Mouse (Mus musculus): Measurements from ENCODE around the gene Abcc6. TPM values are rescaled to one million over a fixed set of nuclear protein-coding genes. Genes with fewer than 3 reads are reported as not detected.

Gene Abcc6
- total and polyA plus RNA-seq, 2 experiments from 2014 or later = not detected

GRCm38 (mm10) chr7:46028681-46029080 lies 1.4 kb downstream of the Abcc6 start:
- no peaks in the 10 kb centered on the region for H3K27me3 ChIP-seq (ENCODE audit: control insufficient read depth, insufficient read depth, low read length)
- WGBS = 85% methylated on average over 10 of the region's 10 CpGs
- no peak overlapping the region for H3K9ac ChIP-seq (replicated peaks; ENCODE audit: low read depth, low read length)
- no peak for TF ChIP-seq EP300 (IDR thresholded peaks at IDR 0.05; ENCODE audit: low read depth)
- no peak for TF ChIP-seq CTCF (IDR thresholded peaks at IDR 0.05; ENCODE audit: low read depth)
- H3K36me3 ChIP-seq (replicated peaks; ENCODE audit: control insufficient read depth, insufficient read depth, low read length) = no peaks in the 10 kb centered on the region
- no peak overlapping the region for H3K27ac ChIP-seq (ENCODE audit: low read depth)
- no peaks in the 10 kb centered on the region for H3K4me1 ChIP-seq (ENCODE audit: control insufficient read depth, insufficient read depth)
- no peak overlapping the region for H3K4me2 ChIP-seq (ENCODE audit: low read depth, low read length)
- no peak for ATAC-seq (ENCODE audit: insufficient read depth, low read depth)
- H3K9me3 ChIP-seq (replicated peaks; ENCODE audit: control insufficient read depth, low read length) = no peaks in the 10 kb centered on the region
- DNase-seq (ENCODE audit: low spot score) = no peak
- no peak overlapping the region for H3K4me3 ChIP-seq (ENCODE audit: low read depth, low read length)

- Histone ChIP-seq H3K27me3 (ENCODE audit: control insufficient read depth, insufficient read depth, low read length) (no peaks in the 10 kb centered on the region), H3K9ac (replicated peaks; ENCODE audit: low read depth, low read length) (no peak overlapping the region), H3K4me1 (ENCODE audit: control insufficient read depth, insufficient read depth) (no peaks in the 10 kb centered on the region), H3K27ac (ENCODE audit: low read depth) (no peak overlapping the region), H3K4me2 (ENCODE audit: low read depth, low read length) (no peak overlapping the region), H3K9me3 (replicated peaks; ENCODE audit: control insufficient read depth, low read length) (no peaks in the 10 kb centered on the region), H3K36me3 (replicated peaks; ENCODE audit: control insufficient read depth, insufficient read depth, low read length) (no peaks in the 10 kb centered on the region), H3K4me3 (ENCODE audit: low read depth, low read length) (no peak overlapping the region)
- 73% methylated on average over 9 of the region's 9 CpGs for WGBS
- ATAC-seq (ENCODE audit: insufficient read depth, low read depth) (no peak), DNase-seq (ENCODE audit: low spot score) (no peak)
- TF ChIP-seq EP300 (IDR thresholded peaks at IDR 0.05; ENCODE audit: low read depth) (no peak), CTCF (IDR thresholded peaks at IDR 0.05; ENCODE audit: low read depth) (no peak)
These were observed 4.7 kb downstream of the Abcc6 start for GRCm38 (mm10) chr7:46025436-46025835.

GRCm38 (mm10) chr7:46021951-46022350 lies 8.2 kb downstream of the Abcc6 start:
- Histone ChIP-seq H3K9ac (replicated peaks; ENCODE audit: low read depth, low read length) (no peak overlapping the region), H3K9me3 (replicated peaks; ENCODE audit: control insufficient read depth, low read length) (no peaks in the 10 kb centered on the region), H3K4me2 (ENCODE audit: low read depth, low read length) (no peak overlapping the region), H3K27me3 (ENCODE audit: control insufficient read depth, insufficient read depth, low read length) (no peaks in the 10 kb centered on the region), H3K4me1 (ENCODE audit: control insufficient read depth, insufficient read depth) (no peaks in the 10 kb centered on the region), H3K27ac (ENCODE audit: low read depth) (no peak overlapping the region), H3K36me3 (replicated peaks; ENCODE audit: control insufficient read depth, insufficient read depth, low read length) (no peaks in the 10 kb centered on the region), H3K4me3 (ENCODE audit: low read depth, low read length) (no peak overlapping the region)
- WGBS = 26% methylated on average over 4 of the region's 4 CpGs
- no peak for ATAC-seq (ENCODE audit: insufficient read depth, low read depth)
- DNase-seq (ENCODE audit: low spot score) = no peak
- TF ChIP-seq CTCF (IDR thresholded peaks at IDR 0.05; ENCODE audit: low read depth) (no peak), EP300 (IDR thresholded peaks at IDR 0.05; ENCODE audit: low read depth) (no peak)

- peak; percentile 33; the same call in 1 of the 2 replicates for ATAC-seq (ENCODE audit: insufficient read depth, low read depth)
- Histone ChIP-seq H3K4me1 (ENCODE audit: control insufficient read depth, insufficient read depth) (no peaks in the 10 kb centered on the region), H3K9ac (replicated peaks; ENCODE audit: low read depth, low read length) (no peak overlapping the region), H3K9me3 (replicated peaks; ENCODE audit: control insufficient read depth, low read length) (no peaks in the 10 kb centered on the region), H3K36me3 (replicated peaks; ENCODE audit: control insufficient read depth, insufficient read depth, low read length) (no peaks in the 10 kb centered on the region), H3K4me2 (ENCODE audit: low read depth, low read length) (no peak overlapping the region), H3K27ac (ENCODE audit: low read depth) (no peak overlapping the region), H3K4me3 (ENCODE audit: low read depth, low read length) (no peak overlapping the region), H3K27me3 (ENCODE audit: control insufficient read depth, insufficient read depth, low read length) (no peaks in the 10 kb centered on the region)
- 57% methylated on average over 3 of the region's 3 CpGs for WGBS
- TF ChIP-seq EP300 (IDR thresholded peaks at IDR 0.05; ENCODE audit: low read depth) = no peak
- no peak for TF ChIP-seq CTCF (IDR thresholded peaks at IDR 0.05; ENCODE audit: low read depth)
- no peak for DNase-seq (ENCODE audit: low spot score)
These were observed 10.5 kb downstream of the Abcc6 start for GRCm38 (mm10) chr7:46019594-46019993.

GRCm38 (mm10) chr7:46013266-46014010 lies 16.7 kb downstream of the Abcc6 start:
- peak; percentile 50; the same call in 1 of the 2 replicates for ATAC-seq (ENCODE audit: insufficient read depth, low read depth)
- Histone ChIP-seq H3K27me3 (ENCODE audit: control insufficient read depth, insufficient read depth, low read length) (no peaks in the 10 kb centered on the region), H3K9me3 (replicated peaks; ENCODE audit: control insufficient read depth, low read length) (no peaks in the 10 kb centered on the region), H3K27ac (ENCODE audit: low read depth) (no peak overlapping the region), H3K9ac (replicated peaks; ENCODE audit: low read depth, low read length) (no peak overlapping the region), H3K4me2 (ENCODE audit: low read depth, low read length) (no peak overlapping the region), H3K36me3 (replicated peaks; ENCODE audit: control insufficient read depth, insufficient read depth, low read length) (no peaks in the 10 kb centered on the region), H3K4me3 (ENCODE audit: low read depth, low read length) (no peak overlapping the region), H3K4me1 (ENCODE audit: control insufficient read depth, insufficient read depth) (no peaks in the 10 kb centered on the region)
- 26% methylated on average over 9 of the region's 9 CpGs for WGBS
- TF ChIP-seq EP300 (IDR thresholded peaks at IDR 0.05; ENCODE audit: low read depth) (no peak), CTCF (IDR thresholded peaks at IDR 0.05; ENCODE audit: low read depth) (no peak)
- peak; percentile 11 for DNase-seq (ENCODE audit: low spot score)

- no peak for TF ChIP-seq CTCF (IDR thresholded peaks at IDR 0.05; ENCODE audit: low read depth)
- no peak for TF ChIP-seq EP300 (IDR thresholded peaks at IDR 0.05; ENCODE audit: low read depth)
- H3K4me1 ChIP-seq (ENCODE audit: control insufficient read depth, insufficient read depth) = no peaks in the 10 kb centered on the region
- H3K4me2 ChIP-seq (ENCODE audit: low read depth, low read length) = no peak overlapping the region
These were observed 18.0 kb downstream of the Abcc6 start for GRCm38 (mm10) chr7:46012121-46012520.

More at GRCm38 (mm10) chr7:46012121-46012520, 18.0 kb downstream of the Abcc6 start:
- no peak overlapping the region for H3K4me3 ChIP-seq (ENCODE audit: low read depth, low read length)
- no peak overlapping the region for H3K9ac ChIP-seq (replicated peaks; ENCODE audit: low read depth, low read length)
- no peaks in the 10 kb centered on the region for H3K27me3 ChIP-seq (ENCODE audit: control insufficient read depth, insufficient read depth, low read length)
- DNase-seq (ENCODE audit: low spot score) = no peak
- H3K36me3 ChIP-seq (replicated peaks; ENCODE audit: control insufficient read depth, insufficient read depth, low read length) = no peaks in the 10 kb centered on the region
- H3K27ac ChIP-seq (ENCODE audit: low read depth) = no peak overlapping the region
- no peaks in the 10 kb centered on the region for H3K9me3 ChIP-seq (replicated peaks; ENCODE audit: control insufficient read depth, low read length)
- ATAC-seq (ENCODE audit: insufficient read depth, low read depth) = no peak
